Mouse (Mus musculus) forebrain, postnatal 0 days (tissue): ENCODE results near the gene Tardbp. TPM values are rescaled to one million over a fixed set of nuclear protein-coding genes. Genes with fewer than 3 reads are reported as not detected.
A peak's percentile ranks its signal among the peaks of the same experiment; 100 is the strongest.

Source experiments
- ATAC-seq: fragments of 200-750 bp; cut with Nextera tagmentation; 2 replicates; pipeline ENCODE4 v1.8.0; 2017; ENCODE audit warnings: mild to moderate bottlenecking, moderate library complexity
- DNase-seq: peaks from one replicate; pipeline ENCODE4 v3.0.0-alpha.2; 2015
- H3K27ac ChIP-seq: fragments of 300-500 bp; sonication (generic); 2 replicates; pipeline ENCODE4 v1.5.1; 2014; ENCODE audit warnings: low read depth, mild to moderate bottlenecking, antibody characterized with exemption, low read length, moderate library complexity, mixed read lengths
- H3K27me3 ChIP-seq: fragments of 300-500 bp; sonication (generic); 2 replicates; pipeline ENCODE4 v1.6.1; 2014; ENCODE audit warnings: mild to moderate bottlenecking, low read length, mixed read lengths; ENCODE audit not compliant: insufficient read depth
- H3K36me3 ChIP-seq: fragments of 300-500 bp; sonication (generic); 2 replicates; pipeline ENCODE4 v1.6.1; 2014; ENCODE audit warnings: mild to moderate bottlenecking, moderate library complexity; ENCODE audit not compliant: insufficient read depth
- H3K4me1 ChIP-seq: fragments of 300-500 bp; sonication (generic); 2 replicates; pipeline ENCODE4 v1.6.1; 2014; ENCODE audit warnings: antibody characterized with exemption; ENCODE audit not compliant: insufficient read depth
- H3K4me2 ChIP-seq: fragments of 300-500 bp; sonication (generic); 2 replicates; pipeline ENCODE4 v1.6.1; 2014; ENCODE audit warnings: low read depth, mild to moderate bottlenecking, moderate library complexity
- H3K4me3 ChIP-seq: fragments of 300-500 bp; sonication (generic); 2 replicates; pipeline ENCODE4 v1.5.1; 2014; ENCODE audit warnings: low read depth, low read length, mixed read lengths
- H3K9ac ChIP-seq: fragments of 300-500 bp; sonication (generic); 2 replicates; pipeline ENCODE4 v1.6.1; 2014; ENCODE audit warnings: mild to moderate bottlenecking
- H3K9me3 ChIP-seq: fragments of 300-500 bp; sonication (generic); 2 replicates; pipeline ENCODE4 v1.6.1; 2016; ENCODE audit warnings: low read length
- CTCF ChIP-seq: sonication (generic); IDR thresholded peaks from 2 replicates; pipeline ENCODE4 v1.5.1; 2016; ENCODE audit warnings: antibody characterized with exemption, control low read depth, low read depth
- WGBS: fragments of 180-500 bp; shearing (Covaris S2); extraction: QIAGEN DNeasy Blood & Tissue Kit; methylation state at CpG from one replicate; pipeline ENCODE4 v1.1.7; 2014; 5-methylcytosine and 5-hydroxymethylcytosine counted together
- polyA plus RNA-seq: library from polyadenylated mRNA; unstranded; fragments of >200 nt; fragmentation: Nextera tagmentation; extraction: Ambion mirVana; gene quantifications from 2 replicates; pipeline ENCODE4 v1.2.1, GENCODE M21; 2015
- total RNA-seq: library from RNA; depleted of rRNA; stranded (reverse); fragments of >200 nt; gene quantifications from 2 replicates; pipeline ENCODE4 v1.2.3, GENCODE M21; 2014

The Tardbp gene
- total and polyA plus RNA-seq, 2 experiments from 2014 or later = 104 to 159 TPM

- Histone ChIP-seq H3K27ac (no peak overlapping the region), H3K9ac (no peak overlapping the region), H3K4me3 (no peak overlapping the region), H3K4me2 (no peak overlapping the region), H3K36me3 (no peaks in the 10 kb centered on the region), H3K4me1 (no peaks in the 10 kb centered on the region), H3K9me3 (no peaks in the 10 kb centered on the region), H3K27me3 (no peaks in the 10 kb centered on the region)
- 70% methylated on average over 7 of the region's 7 CpGs for WGBS
- no peak for DNase-seq
- ATAC-seq = no peak
- no peak for TF ChIP-seq CTCF
Observed at GRCm38 (mm10) chr4:148663326-148663725, 36.5 kb upstream of the Tardbp start.

DNA sequence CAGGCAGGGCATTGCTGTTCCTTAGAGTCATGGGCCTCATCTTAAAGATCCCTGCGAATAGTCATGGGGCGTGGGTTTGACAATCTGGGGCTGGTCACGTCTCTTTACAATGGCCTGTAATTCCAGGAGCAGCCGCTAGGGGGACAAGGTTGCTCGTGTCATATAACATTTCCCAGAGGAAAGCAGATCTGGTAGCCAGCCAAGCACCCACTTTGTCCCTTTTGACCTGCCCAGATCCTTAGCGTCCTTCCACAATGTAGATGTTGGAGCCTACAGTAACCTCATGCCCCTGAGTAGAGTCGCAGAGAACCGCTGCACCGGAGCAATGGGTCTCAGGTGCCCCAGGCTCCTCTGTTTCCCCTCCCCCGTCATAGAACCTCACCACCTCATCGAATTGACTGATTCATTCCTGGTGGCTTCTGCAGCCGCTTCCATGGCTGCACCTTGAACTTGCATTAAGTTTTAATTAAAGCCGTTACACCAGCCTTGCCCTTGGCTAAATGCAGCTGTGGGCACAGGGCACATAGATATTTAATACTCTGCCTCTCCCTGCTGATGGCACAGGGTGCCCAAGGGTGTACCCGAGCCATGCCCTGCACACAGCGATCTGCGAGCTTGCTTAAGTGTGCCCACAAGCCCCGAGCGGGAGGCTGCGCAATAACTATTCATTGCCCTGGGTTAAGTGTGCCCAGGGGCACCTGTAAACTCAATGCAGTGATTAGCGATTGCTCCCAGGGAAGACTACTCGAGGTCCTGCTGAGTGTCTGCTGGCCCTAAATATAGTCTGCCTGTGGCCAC, 35.5 kb upstream of the Tardbp start:
- ATAC-seq (0 out of 2 replicates have a peak, but pooled peaks have one; percentile 8), DNase-seq (peak; percentile 73)
- Histone ChIP-seq H3K36me3 (no peaks in the 10 kb centered on the region), H3K4me1 (no peaks in the 10 kb centered on the region), H3K4me2 (0 out of 2 replicates have a peak overlapping the region, but pooled peaks have one; percentile 13), H3K4me3 (no peak overlapping the region), H3K27ac (no peak overlapping the region), H3K9me3 (no peaks in the 10 kb centered on the region), H3K9ac (no peak overlapping the region), H3K27me3 (no peaks in the 10 kb centered on the region)
- WGBS = 36% methylated on average over 21 of the region's 21 CpGs
- peak; percentile 85 for TF ChIP-seq CTCF

DNA sequence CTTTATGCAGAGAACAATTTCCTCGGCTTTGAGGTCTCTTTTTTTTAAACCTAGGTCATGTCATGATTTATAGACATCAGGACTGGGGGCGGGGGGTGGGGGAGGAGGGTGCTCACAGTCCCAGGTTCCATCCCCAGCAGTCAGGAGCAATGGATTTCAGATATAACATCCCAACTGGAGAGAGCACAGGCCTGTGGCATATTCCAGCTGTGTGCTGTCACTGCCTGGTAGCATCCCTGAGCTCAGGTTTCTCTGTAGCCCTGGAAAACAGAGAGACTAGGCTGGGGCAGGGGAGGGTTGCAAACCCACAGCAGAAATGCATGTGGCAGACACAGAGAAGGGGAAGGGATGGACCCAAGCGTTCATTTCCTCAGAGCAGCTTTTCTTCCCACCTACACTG, 33.4 kb upstream of the Tardbp start:
- H3K36me3 ChIP-seq = no peaks in the 10 kb centered on the region
- no peaks in the 10 kb centered on the region for H3K27me3 ChIP-seq
- H3K9ac ChIP-seq = no peak overlapping the region
- WGBS = 69% methylated on average over 3 of the region's 3 CpGs
- no peak overlapping the region for H3K27ac ChIP-seq
- ATAC-seq = no peak
- no peaks in the 10 kb centered on the region for H3K9me3 ChIP-seq
- no peak for TF ChIP-seq CTCF
- no peak for DNase-seq
- no peaks in the 10 kb centered on the region for H3K4me1 ChIP-seq
- no peak overlapping the region for H3K4me3 ChIP-seq
- H3K4me2 ChIP-seq = no peak overlapping the region

DNA sequence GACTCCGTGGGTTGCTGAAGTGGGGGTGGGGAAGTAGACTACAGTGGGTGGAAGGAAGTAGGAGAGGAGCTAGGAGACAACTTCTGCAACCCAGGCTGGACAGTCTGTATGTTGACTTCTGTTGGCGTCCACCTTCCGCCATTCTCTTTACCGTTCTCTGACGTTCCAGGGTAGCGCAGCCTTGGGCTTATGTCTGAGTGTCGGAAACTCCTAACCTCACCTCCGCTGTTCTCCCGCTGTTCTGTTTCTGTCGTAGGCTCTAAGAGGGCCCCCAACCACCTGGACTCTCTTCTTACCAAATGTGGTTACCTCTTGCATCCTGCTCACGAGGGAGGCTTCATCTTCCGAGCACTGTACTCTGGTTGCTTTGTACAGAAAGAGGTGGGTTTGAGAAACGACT, 31.0 kb upstream of the Tardbp start:
- no peak for TF ChIP-seq CTCF
- Histone ChIP-seq H3K36me3 (no peaks in the 10 kb centered on the region), H3K27me3 (no peaks in the 10 kb centered on the region), H3K9ac (no peak overlapping the region), H3K4me3 (no peak overlapping the region), H3K27ac (no peak overlapping the region), H3K9me3 (no peaks in the 10 kb centered on the region), H3K4me2 (no peak overlapping the region), H3K4me1 (no peaks in the 10 kb centered on the region)
- DNase-seq (no peak), ATAC-seq (no peak)
- WGBS = 90% methylated on average over 13 of the region's 13 CpGs

DNA sequence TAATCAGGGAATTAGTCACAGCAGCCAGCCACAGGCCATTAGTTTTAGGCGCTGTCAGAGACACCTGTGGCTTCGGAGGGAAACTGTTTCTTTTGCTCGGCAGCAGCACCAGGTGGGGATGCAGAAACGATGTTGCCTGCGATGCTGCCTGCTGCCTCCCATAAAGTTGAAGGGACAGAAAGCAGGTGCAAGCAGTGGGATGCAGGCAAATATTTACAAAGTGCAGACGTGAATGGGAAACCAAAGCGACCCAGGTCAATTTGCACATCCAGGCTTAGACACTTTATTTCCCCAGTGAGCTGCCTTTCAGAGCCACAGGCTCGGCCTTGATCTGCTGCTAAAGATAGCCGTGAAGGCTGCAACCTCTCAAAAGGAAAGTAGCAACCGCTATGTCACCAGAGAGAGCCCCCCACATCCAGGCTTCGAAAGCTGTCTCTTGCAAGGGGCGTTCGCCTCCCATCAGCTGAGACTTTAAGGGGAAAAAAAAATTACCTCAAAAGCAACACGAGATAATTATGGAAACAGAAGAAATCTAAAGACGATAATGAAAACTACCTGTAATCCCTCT, 30.0 kb upstream of the Tardbp start:
- Histone ChIP-seq H3K4me3 (no peak overlapping the region), H3K27me3 (no peaks in the 10 kb centered on the region), H3K27ac (no peak overlapping the region), H3K36me3 (no peaks in the 10 kb centered on the region), H3K4me1 (no peaks in the 10 kb centered on the region), H3K9me3 (no peaks in the 10 kb centered on the region), H3K4me2 (no peak overlapping the region), H3K9ac (no peak overlapping the region)
- 43% methylated on average over 15 of the region's 15 CpGs for WGBS
- no peak for TF ChIP-seq CTCF
- DNase-seq (no peak), ATAC-seq (no peak)

GRCm38 (mm10) chr4:148654701-148655398, 28.0 kb upstream of the Tardbp start:
- Histone ChIP-seq H3K9ac (no peak overlapping the region), H3K4me2 (no peak overlapping the region), H3K27me3 (no peaks in the 10 kb centered on the region), H3K4me1 (no peaks in the 10 kb centered on the region), H3K27ac (no peak overlapping the region), H3K36me3 (no peaks in the 10 kb centered on the region), H3K4me3 (no peak overlapping the region), H3K9me3 (no peaks in the 10 kb centered on the region)
- ATAC-seq (0 out of 2 replicates have a peak, but pooled peaks have one; percentile 38), DNase-seq (no peak)
- 87% methylated on average over 18 of the region's 18 CpGs for WGBS
- peak; percentile 48 for TF ChIP-seq CTCF

DNA sequence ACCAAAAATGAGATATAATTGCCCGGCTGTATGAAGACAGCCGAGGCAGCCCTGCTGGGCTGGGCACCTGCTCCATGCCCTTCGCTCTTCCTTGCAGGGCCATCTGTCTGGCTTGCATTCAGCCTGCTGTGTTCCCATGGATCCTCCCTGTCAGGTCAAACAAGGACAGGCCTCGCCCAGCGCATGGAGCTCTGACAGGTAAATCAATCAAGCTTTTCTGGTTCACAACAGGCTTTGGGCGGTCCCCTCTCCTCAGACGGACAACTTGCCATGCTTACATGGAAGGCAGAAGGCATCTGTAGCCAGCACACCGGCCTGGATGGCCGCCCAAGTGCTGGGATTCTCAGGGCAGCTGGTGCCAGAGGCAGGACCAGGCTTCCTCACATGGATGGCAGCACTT, 24.2 kb upstream of the Tardbp start:
- Histone ChIP-seq H3K4me1 (no peaks in the 10 kb centered on the region), H3K36me3 (no peaks in the 10 kb centered on the region), H3K27me3 (no peaks in the 10 kb centered on the region), H3K4me3 (no peak overlapping the region), H3K4me2 (no peak overlapping the region), H3K9me3 (no peaks in the 10 kb centered on the region), H3K9ac (no peak overlapping the region), H3K27ac (no peak overlapping the region)
- 67% methylated on average over 9 of the region's 9 CpGs for WGBS
- DNase-seq (no peak), ATAC-seq (no peak)
- no peak for TF ChIP-seq CTCF
